Mouse (Mus musculus): ENCODE data around the gene Slc17a6.

- no peak for TF ChIP-seq EP300 (IDR thresholded peaks at IDR 0.05; ENCODE audit: insufficient read depth, low read depth, low read length)
- TF ChIP-seq CTCF (IDR thresholded peaks at IDR 0.05; ENCODE audit: low read depth, low read length): no peak
These were observed 40.6 kb downstream of the Slc17a6 start for GRCm38 (mm10) chr7:51662441-51662840.
